Mouse (Mus musculus) embryonic facial prominence, embryonic 15.5 days (tissue): ENCODE measurements at regions not wholly inside any gene's neighbourhood (a gene's known extent, or its start where the extent isn't known, plus 50 kb on each side); places are given as distances from the start of the nearest gene placed in this dataset. TPM values are rescaled to one million over a fixed set of nuclear protein-coding genes. Genes with fewer than 3 reads are reported as not detected.

Experiments
- ATAC-seq: fragments of 200-750 bp; cut with Nextera tagmentation; 2 replicates; pipeline ENCODE4 v1.8.0; 2017; ENCODE audit warnings: low read depth, moderate TSS enrichment; ENCODE audit not compliant: insufficient number of reproducible peaks, low FRiP score, low TSS enrichment
- H3K27ac ChIP-seq: fragments of 300-500 bp; sonication (generic); replicated peaks from 2 replicates; pipeline ENCODE4 v1.5.1; 2015; ENCODE audit warnings: mild to moderate bottlenecking, inconsistent platforms
- H3K27me3 ChIP-seq: fragments of 300-500 bp; sonication (generic); 2 replicates; pipeline ENCODE4 v1.6.1; 2015; ENCODE audit warnings: inconsistent platforms
- H3K36me3 ChIP-seq: fragments of 300-500 bp; sonication (generic); 2 replicates; pipeline ENCODE4 v1.6.1; 2015; ENCODE audit warnings: mild to moderate bottlenecking, inconsistent platforms
- H3K4me1 ChIP-seq: fragments of 300-500 bp; sonication (generic); 2 replicates; pipeline ENCODE4 v1.6.1; 2015; ENCODE audit warnings: inconsistent platforms
- H3K4me2 ChIP-seq: fragments of 300-500 bp; sonication (generic); replicated peaks from 2 replicates; pipeline ENCODE4 v1.6.1; 2015; ENCODE audit warnings: mild to moderate bottlenecking, inconsistent platforms
- H3K4me3 ChIP-seq: fragments of 300-500 bp; sonication (generic); replicated peaks from 2 replicates; pipeline ENCODE4 v1.5.1; 2015; ENCODE audit warnings: mild to moderate bottlenecking, inconsistent platforms
- H3K9ac ChIP-seq: fragments of 300-500 bp; sonication (generic); 2 replicates; pipeline ENCODE4 v1.6.1; 2015; ENCODE audit warnings: inconsistent platforms
- H3K9me3 ChIP-seq: fragments of 300-500 bp; sonication (generic); replicated peaks from 2 replicates; pipeline ENCODE4 v1.6.1; 2016; ENCODE audit warnings: inconsistent platforms
- WGBS: fragments of 180-500 bp; shearing (Covaris S2); methylation state at CpG from one replicate; pipeline ENCODE4 v1.1.7; 2015; 5-methylcytosine and 5-hydroxymethylcytosine counted together
- microRNA-seq: library from miRNA; unstranded; fragments of <30 nt; microRNA quantifications from one replicate; pipeline ENCODE4, GENCODE M21; 2016; ENCODE audit warnings: borderline number of aligned reads

DNA sequence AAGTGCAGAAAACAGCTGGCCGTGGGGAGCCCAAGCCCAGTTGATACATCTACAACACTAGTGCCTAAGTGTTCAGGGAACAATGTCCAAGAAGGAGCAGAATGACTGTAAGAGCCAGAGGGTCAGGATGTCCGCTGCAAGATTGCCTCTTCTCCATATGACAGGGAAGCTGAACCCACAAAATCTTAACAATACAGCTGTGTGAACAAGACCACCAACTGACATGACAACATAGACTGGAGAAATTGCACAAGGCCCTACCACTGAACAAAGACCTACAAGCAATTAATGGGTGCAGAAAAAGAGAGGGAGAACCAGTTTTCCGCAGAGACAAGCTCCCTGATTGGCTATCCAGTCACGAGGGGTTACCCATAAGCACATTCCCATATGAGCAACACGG is 80.2 kb upstream of the Ccdc54 start:
- no peaks in the 10 kb centered on the region for H3K27me3 ChIP-seq
- H3K4me1 ChIP-seq: no peaks in the 10 kb centered on the region
- H3K36me3 ChIP-seq: no peaks in the 10 kb centered on the region
- H3K4me2 ChIP-seq: no peak overlapping the region
- no peak overlapping the region for H3K9ac ChIP-seq
- ATAC-seq: no peak
- H3K9me3 ChIP-seq: no peaks in the 10 kb centered on the region
- H3K4me3 ChIP-seq: no peak overlapping the region
- 88% methylated on average over 5 of the region's 5 CpGs for WGBS
- H3K27ac ChIP-seq: no peak overlapping the region

DNA sequence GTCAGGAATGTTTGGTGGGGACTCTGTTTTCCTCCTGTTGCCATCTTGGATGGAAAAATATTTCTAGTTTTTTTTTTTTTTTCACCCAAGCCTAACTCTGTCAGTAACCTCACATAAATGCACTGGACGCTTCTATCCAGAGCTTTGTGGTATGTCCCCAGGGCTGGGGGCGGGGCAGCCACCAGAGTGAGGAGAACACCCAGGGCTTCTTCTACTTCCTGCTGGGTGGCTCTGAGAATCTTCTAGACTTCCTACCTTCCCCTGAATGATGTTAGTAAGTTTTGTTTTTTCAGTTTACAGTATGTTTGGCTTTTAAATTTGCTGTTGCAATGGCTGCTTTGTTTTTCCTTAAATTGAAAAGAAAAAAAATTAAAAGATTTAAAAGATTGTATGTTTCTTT is 73.3 kb upstream of the Ccdc54 start:
- Histone ChIP-seq H3K36me3 (no peaks in the 10 kb centered on the region), H3K27ac (no peak overlapping the region), H3K27me3 (no peaks in the 10 kb centered on the region), H3K9me3 (no peaks in the 10 kb centered on the region), H3K4me3 (no peak overlapping the region), H3K4me2 (no peak overlapping the region), H3K9ac (no peak overlapping the region), H3K4me1 (no peaks in the 10 kb centered on the region)
- no peak for ATAC-seq
- WGBS: 34% methylated on average over 2 of the region's 2 CpGs

Small RNA genes lying in the stretch of these regions (microRNA-seq; reads per million reads assigned to microRNA genes)
- gene Mir6363: not detected
